Mouse (Mus musculus) bone marrow, adult 2 months (tissue): ENCODE results near the gene Olfr31. TPM values are rescaled to one million over a fixed set of nuclear protein-coding genes. Genes with fewer than 3 reads are reported as not detected.
A peak's percentile ranks its signal among the peaks of the same experiment; 100 is the strongest.

Experiments
- H3K27ac ChIP-seq: fragments of 200-500 bp; 2 replicates; pipeline ENCODE4 v1.5.1; 2012; ENCODE audit warnings: low read depth, mild to moderate bottlenecking, control low read depth, inconsistent platforms, low read length; ENCODE audit not compliant: control insufficient read depth, poor library complexity, insufficient read depth
- H3K4me1 ChIP-seq: fragments of 200-500 bp; 2 replicates; pipeline ENCODE4 v1.6.1; 2011; ENCODE audit warnings: low read length; ENCODE audit not compliant: control insufficient read depth, insufficient read depth
- H3K4me3 ChIP-seq: fragments of 200-500 bp; replicated peaks from 2 replicates; pipeline ENCODE3; 2011; ENCODE audit warnings: mild to moderate bottlenecking, low read depth, low read length, control low read depth; ENCODE audit not compliant: control insufficient read depth
- CTCF ChIP-seq: fragments of 200-500 bp; IDR thresholded peaks from 2 replicates; pipeline ENCODE4 v1.5.1; 2011; ENCODE audit warnings: low read length, control low read depth; ENCODE audit not compliant: control insufficient read depth, insufficient read depth
- POLR2A ChIP-seq: fragments of 200-500 bp; IDR thresholded peaks from 2 replicates; pipeline ENCODE4 v1.6.1; 2011; ENCODE audit warnings: low read depth, mild to moderate bottlenecking, control low read depth, low read length, borderline replicate concordance; ENCODE audit not compliant: control insufficient read depth
- WGBS: fragments of 180-500 bp; shearing (Covaris S2); methylation state at CpG from one replicate; pipeline ENCODE4 v1.1.7; 2018; 5-methylcytosine and 5-hydroxymethylcytosine counted together
- polyA plus RNA-seq: library from polyadenylated mRNA; stranded (reverse); fragments of >200 nt; gene quantifications from 2 replicates; pipeline ENCODE4 v1.2.4, GENCODE M21; 2011; ENCODE audit warnings: low replicate concordance; ENCODE audit not compliant: missing spikeins, insufficient read depth, insufficient read length

The Olfr31 gene
- polyA plus RNA-seq = not detected in 2 replicates

DNA sequence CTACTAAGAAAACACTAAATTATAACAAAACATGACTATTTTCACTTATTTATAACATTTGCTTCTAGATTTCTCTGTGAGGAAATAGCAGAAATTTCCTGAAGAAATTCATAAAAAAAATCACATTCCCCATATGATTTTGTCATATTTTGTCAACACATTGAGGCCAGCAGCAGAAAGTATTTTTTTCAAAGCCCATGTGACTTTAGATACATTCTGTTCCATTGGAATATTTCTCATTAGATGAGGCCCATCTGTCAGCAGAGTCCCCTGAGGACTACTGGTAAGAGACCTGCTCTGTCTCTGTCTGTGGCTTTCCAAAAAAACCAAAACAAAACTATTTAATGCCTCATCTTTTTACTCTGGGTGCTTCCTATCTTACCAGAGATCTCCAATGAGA, at the start of gene Olfr31:
TSS of gene Olfr31 (plus strand) at position 301 of the 400 bp plus-strand sequence.
- Histone ChIP-seq H3K4me3 (no peak within 1 kb of the TSS), H3K4me1 (no peaks in the 10 kb centered on the region), H3K27ac (no peak within 1 kb of the TSS)
- TF ChIP-seq CTCF = no peak
- TF ChIP-seq POLR2A = no peak

DNA sequence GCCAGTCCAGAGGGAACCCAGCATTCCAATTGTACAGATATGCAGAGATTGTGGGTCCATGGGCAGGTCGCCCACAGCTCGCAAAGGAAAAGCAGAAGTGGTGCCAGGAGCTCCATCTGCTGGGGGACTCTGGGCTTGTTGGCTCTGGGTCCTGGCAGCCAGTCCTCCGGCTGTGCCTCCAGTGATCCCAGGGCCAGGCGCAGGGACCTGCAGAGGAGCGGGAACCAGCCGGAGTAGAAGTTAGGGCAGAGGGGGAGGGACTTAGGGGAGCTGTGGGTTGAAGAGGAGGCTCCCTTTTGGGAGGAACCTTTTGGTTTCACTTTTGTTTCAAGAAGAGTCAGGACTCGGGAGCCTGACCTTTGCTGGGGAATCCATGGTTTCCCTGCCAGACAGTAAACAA, 28.2 kb upstream of the Olfr31 start:
- peak; percentile 40; the same call in 1 of the 2 replicates for TF ChIP-seq CTCF
- TF ChIP-seq POLR2A = no peak
- H3K27ac ChIP-seq = no peak overlapping the region
- WGBS = 18% methylated on average over 7 of the region's 7 CpGs
- H3K4me3 ChIP-seq = peak overlapping the region; percentile 67
- H3K4me1 ChIP-seq = no peaks in the 10 kb centered on the region

DNA sequence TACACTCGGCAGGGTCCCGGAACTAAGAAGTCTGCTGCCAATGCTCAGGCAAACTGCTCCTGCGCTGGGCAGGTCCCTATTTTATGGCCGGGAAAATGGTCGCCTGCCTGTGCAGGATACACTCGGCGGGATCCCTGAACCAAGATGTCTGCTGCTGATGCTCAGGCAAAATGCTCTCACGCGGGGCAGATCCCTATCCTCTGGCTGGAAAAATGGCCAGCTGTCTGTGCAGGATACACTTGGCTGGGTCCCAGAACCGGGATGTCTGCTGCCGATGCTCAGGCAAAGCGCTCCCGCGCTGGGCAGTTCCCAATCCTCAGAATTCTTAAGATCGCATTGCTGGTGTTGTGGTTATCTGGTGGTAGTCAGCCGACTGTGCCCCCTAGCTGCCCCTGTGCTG, 13.7 kb upstream of the Olfr31 start:
- TF ChIP-seq CTCF (no peak), POLR2A (no peak)
- Histone ChIP-seq H3K4me3 (no peak overlapping the region), H3K27ac (no peak overlapping the region), H3K4me1 (no peaks in the 10 kb centered on the region)
- 60% methylated on average over 16 of the region's 16 CpGs for WGBS

DNA sequence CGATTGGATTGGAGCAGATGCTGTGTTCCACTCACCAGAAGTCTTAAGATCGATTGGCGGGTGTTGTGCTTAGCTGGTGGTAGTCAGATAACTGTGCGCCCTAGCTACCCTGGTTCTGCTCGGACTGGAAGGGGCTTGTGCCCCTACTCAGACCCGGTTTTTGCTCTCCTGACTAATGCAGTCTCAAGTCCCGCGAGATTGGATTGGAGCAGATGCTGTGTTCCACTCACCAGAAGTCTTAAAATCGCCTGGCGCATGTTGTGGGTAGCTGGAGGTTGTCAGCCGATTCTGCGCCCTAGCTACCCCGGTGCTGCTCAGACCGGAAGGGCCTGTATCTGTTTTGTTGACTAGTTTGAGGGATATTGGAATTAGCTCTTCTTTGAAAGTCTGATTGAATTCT, 13.2 kb upstream of the Olfr31 start:
- Histone ChIP-seq H3K4me1 (no peaks in the 10 kb centered on the region), H3K27ac (no peak overlapping the region), H3K4me3 (no peak overlapping the region)
- TF ChIP-seq POLR2A = no peak
- no peak for TF ChIP-seq CTCF
- WGBS = 62% methylated on average over 14 of the region's 14 CpGs

DNA sequence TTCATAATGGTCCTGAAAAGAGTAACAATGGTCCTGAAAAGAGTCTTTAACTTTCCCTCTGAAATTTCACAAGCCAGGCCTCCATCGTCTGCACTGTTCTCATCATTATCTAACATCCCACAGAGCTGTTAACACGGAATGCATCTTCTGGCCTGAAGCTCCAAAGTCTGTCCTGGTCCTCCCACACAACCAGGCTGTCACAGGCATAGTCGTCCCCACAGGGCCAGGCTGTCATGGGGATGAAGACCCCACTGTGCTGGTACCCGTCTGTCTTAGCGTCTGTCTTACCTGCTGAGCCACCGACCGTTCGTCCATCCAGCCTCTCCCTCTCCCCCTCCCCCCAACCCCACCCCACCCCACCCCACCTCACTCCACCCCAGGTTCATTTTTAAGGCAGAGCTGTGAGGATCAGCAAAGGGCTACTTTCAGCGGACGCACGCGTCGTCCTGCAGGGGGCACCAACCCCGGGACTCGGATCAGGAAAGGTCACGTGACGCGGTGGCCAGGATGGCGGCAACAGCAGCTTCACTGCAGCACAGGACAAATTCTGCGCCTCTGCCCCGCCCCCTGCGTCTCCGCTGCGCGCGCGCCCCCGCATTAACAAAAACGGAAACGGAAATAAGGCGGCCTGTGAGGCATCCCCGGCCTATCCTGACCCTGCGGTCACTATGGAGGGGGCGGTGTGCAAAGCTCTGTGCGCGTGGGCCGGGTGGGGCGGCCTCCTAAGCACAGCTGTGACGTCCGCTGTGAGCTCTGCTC, 22.7 kb downstream of the Olfr31 start:
- peak overlapping the region; percentile 93 for H3K27ac ChIP-seq

GRCm38 (mm10) chr14:14345948-14346812, 23.6 kb downstream of the Olfr31 start, which contains the start of gene Il3ra:
Gene Il3ra (plus strand): TSS chr14:14346275.
- TF ChIP-seq POLR2A = 0 out of 2 replicates have a peak, but pooled peaks have one; percentile 6
- TF ChIP-seq CTCF = no peak
- Histone ChIP-seq H3K4me3 (peak within 1 kb of the TSS; percentile 93), H3K27ac (peak within 1 kb of the TSS; percentile 93), H3K4me1 (no peaks in the 10 kb centered on the region)
- WGBS = 3% methylated on average over 67 of the region's 69 CpGs

More for the DNA sequence above, 22.7 kb downstream of the Olfr31 start:
- Histone ChIP-seq H3K4me1 (no peaks in the 10 kb centered on the region), H3K4me3 (peak overlapping the region; percentile 93)
- peak; percentile 84 for TF ChIP-seq CTCF
- TF ChIP-seq POLR2A = no peak
- WGBS = 14% methylated on average over 40 of the region's 40 CpGs

GRCm38 (mm10) chr14:14346813-14347100, 24.1 kb downstream of the Olfr31 start:
- peak overlapping the region; percentile 93 for H3K4me3 ChIP-seq
- no peak for TF ChIP-seq POLR2A
- no peak for TF ChIP-seq CTCF
- WGBS = 44% methylated on average over 16 of the region's 16 CpGs
- H3K4me1 ChIP-seq = no peaks in the 10 kb centered on the region
- peak overlapping the region; percentile 7; the same call in 1 of the 2 replicates for H3K27ac ChIP-seq
